Mouse (Mus musculus) monocyte, adult 59 days (primary cell): ENCODE results near the gene Tln1. TPM values are rescaled to one million over a fixed set of nuclear protein-coding genes. Genes with fewer than 3 reads are reported as not detected.

ENCODE experiments used
- total RNA-seq, 2 experiments: library from RNA; stranded (reverse); gene quantifications; one replicate each; pipeline ENCODE4 v1.2.4; 2023

The Tln1 gene
- 100 to 1,000 TPM; 825 to 900 TPM for total RNA-seq

GRCm38 (mm10) chr4:43561997-43562768 lies at the start of gene Tln1, which contains the start of gene Creb3:
Tln1 (minus strand) TSS chr4:43562691.
Creb3 (plus strand) TSS chr4:43562332.

GRCm38 (mm10) chr4:43584444-43585416 lies 22.2 kb upstream of the Tln1 start, which contains the start of gene Msmp:
Msmp (minus strand) TSS chr4:43584494.

GRCm38 (mm10) chr4:43578376-43579204 lies 16.1 kb upstream of the Tln1 start, which contains the start of the genes Rgp1 and Gba2:
Rgp1 (plus strand) TSS chr4:43578715.
Gba2 (minus strand) TSS chr4:43578873.

DNA sequence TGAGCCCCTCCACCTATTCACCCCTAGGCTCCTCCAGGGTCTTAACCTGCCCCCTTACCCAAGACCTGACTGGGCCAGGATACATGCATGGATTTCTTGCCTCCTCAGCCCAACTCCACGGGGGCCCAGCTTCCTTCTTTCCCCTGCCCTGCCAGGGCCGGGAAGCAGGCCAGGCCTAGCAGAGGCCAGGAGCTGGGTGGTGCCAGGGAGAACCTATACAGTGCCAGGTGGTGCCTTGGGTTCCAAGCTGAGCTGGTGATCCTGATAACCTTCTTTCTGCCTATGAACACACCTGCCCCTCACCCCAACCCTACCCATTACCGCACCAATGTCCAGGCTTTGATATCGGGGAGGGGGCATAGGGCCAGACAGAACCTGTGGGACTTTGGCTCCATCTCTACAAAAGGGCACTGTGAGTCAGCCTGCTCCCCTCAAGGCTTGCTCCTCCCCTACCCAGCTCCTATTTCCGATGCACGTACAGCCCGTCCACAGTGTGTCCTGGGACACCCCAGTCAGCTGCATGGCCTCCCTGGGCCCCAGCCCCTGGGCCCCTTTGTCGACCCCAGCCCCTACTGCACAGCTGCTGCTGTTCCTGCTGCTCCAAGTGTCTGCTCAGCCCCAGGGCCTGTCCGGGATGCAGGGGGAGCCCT lies 55.8 kb downstream of the Tln1 start, which contains the start of gene Car9:
TSS of gene Car9 (plus strand) at position 431 of the 650 bp plus-strand sequence.

DNA sequence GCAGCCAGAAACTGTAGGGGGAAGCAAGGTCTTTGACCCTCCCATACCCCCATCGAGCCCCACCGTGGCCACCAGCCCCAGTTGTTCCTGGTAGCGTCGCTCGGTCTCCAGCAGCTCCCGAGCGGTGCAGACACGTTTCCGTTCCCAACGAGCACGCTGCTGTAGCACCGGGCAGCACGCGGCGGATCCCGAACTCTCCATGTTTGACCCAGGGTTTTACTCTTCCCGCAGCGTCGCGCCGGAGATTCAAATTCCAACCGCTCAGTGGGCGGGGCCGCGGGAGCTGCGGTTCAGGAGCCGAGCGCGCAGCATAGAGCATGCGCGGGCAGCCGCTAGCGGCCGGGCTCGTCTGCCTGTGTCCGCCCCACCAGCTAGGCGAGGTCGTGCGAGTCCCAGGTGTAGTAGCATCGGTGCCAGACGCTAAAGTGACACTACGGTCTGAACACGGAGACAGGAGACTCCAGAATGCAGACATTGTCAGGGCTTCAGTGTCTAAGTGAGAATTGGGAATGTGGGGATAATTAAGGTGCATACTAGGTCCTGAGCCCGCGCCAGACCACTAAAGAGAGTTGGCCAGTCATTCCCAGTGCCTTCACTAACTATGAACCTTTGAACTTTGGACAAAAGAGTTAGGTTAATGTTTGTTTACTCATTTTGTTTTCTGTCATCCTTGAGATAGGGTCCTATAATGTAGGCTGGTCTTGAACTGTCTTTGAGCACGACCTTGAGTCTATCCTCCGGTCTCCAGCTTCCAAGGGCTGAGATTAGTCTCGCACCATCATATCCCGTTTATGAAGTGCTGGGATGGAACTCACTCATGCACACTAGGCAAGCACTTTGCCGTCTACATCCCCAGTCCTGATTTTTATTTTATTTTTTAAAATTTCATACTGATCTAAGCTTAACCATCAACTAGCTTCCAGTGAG lies 62.8 kb downstream of the Tln1 start, which contains the start of gene Arhgef39:
TSS of gene Arhgef39 (minus strand) at position 289 of the 927 bp plus-strand sequence.

GRCm38 (mm10) chr4:43492821-43493185 lies 69.7 kb downstream of the Tln1 start, which contains the start of gene Ccdc107:
Ccdc107 (plus strand) TSS chr4:43492900.

DNA sequence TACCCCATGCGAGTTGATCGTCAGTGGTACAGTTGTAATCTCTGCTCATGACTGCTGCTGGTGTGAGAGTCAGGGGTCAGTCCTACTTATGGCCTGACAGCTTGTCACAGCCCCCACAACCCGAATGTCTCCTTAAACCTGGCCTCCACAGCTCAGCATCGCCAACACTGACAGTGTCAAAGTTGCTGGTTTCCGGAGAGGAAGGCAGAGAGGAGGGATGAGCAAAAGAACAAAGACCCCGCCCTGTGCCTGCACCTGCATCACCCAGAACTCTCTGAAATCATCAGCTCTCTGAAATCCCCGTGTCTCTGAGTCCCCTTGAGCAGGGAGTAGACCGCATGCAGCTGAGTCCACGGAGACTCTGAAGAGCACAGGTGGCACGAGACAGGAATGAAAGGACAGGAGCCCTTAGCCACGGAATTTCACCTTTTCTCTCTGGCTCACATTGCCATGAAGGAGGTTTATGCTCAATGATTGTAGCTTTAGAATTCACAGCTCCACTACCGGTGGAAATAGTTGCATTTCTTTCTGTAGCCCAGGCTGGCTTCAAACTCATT lies 78.9 kb downstream of the Tln1 start, which contains the start of gene Sit1:
TSS of gene Sit1 (minus strand) at position 200 of the 557 bp plus-strand sequence.

Other genes with a start within 250 kb of the Tln1 start
- 1 to 10 TPM; 8.8 to 9.9 TPM for gene Rusc2, start 180.7 kb downstream of the Tln1 start, total RNA-seq
- not detected for gene Fam166b, start 133.6 kb downstream of the Tln1 start, total RNA-seq
- gene Tesk1, start 120.8 kb downstream of the Tln1 start, total RNA-seq: 10 to 100 TPM; 37.3 to 37.8 TPM
- 10 to 100 TPM in 1 of 2 experiments, 1 to 10 TPM in 1; 8.2 to 10.6 TPM for gene Cd72, start 108.1 kb downstream of the Tln1 start, total RNA-seq
- gene Sit1, start 79.0 kb downstream of the Tln1 start, total RNA-seq: not detected
- gene Ccdc107, start 69.8 kb downstream of the Tln1 start, total RNA-seq: 10 to 100 TPM; 10.6 to 11.3 TPM
- 1 to 10 TPM; 2.5 to 2.6 TPM for gene Arhgef39, start 63.0 kb downstream of the Tln1 start, total RNA-seq
- gene Car9, start 55.7 kb downstream of the Tln1 start, total RNA-seq: 1 to 10 TPM; 2.2 to 5.1 TPM
- under 1 TPM; 0.36 to 0.58 TPM for gene Tpm2, start 38.9 kb downstream of the Tln1 start, total RNA-seq
- 100 to 1,000 TPM in 1 of 2 experiments, 10 to 100 TPM in 1; 69.0 to 105 TPM for gene Creb3, start 359 bp downstream of the Tln1 start, total RNA-seq
- gene Rgp1, start 16.0 kb upstream of the Tln1 start, total RNA-seq: 10 to 100 TPM; 27.9 to 30.9 TPM
- 10 to 100 TPM; 25.2 to 34.6 TPM for gene Gba2, start 16.2 kb upstream of the Tln1 start, total RNA-seq
- not detected for gene Msmp, start 21.8 kb upstream of the Tln1 start, total RNA-seq
- gene Npr2, start 69.2 kb upstream of the Tln1 start, total RNA-seq: under 1 TPM in 1 of 2 experiments, not detected in 1; 0.39 TPM
- not detected for gene Spag8, start 90.9 kb upstream of the Tln1 start, total RNA-seq
- 10 to 100 TPM; 13.7 to 14.6 TPM for gene Hint2, start 93.8 kb upstream of the Tln1 start, total RNA-seq
- 1 to 10 TPM; 1.9 to 2.2 TPM for gene Tmem8b, start 106.3 kb upstream of the Tln1 start, total RNA-seq
- under 1 TPM in 1 of 2 experiments, not detected in 1; 0.13 TPM for gene Fam221b, start 106.5 kb upstream of the Tln1 start, total RNA-seq
- not detected for gene Olfr70, start 138.1 kb upstream of the Tln1 start, total RNA-seq
- gene Olfr71, start 147.6 kb upstream of the Tln1 start, total RNA-seq: not detected
- not detected for gene Hrct1, start 164.5 kb upstream of the Tln1 start, total RNA-seq
- not detected for gene Spaar, start 167.3 kb upstream of the Tln1 start, total RNA-seq
- not detected for gene Olfr159, start 208.3 kb upstream of the Tln1 start, total RNA-seq